Mouse (Mus musculus) ES-Bruce4 (cell line): ENCODE measurements around the gene Hsd17b3.

Experiments
- EP300 ChIP-seq: IDR thresholded peaks from 2 replicates; pipeline ENCODE4 v1.6.1; 2011; ENCODE audit warnings: low read depth, low read length; ENCODE audit not compliant: insufficient read depth
- POLR2A ChIP-seq: IDR thresholded peaks from one replicate; pipeline ENCODE4 v1.8.1; 2011; ENCODE audit warnings: low read length; ENCODE audit not compliant: insufficient read depth

- TF ChIP-seq EP300 (no peak), POLR2A (no peak)
These were observed 16.7 kb upstream of the Hsd17b3 start for GRCm38 (mm10) chr13:64105690-64106089.
